Mouse (Mus musculus): ENCODE measurements around the gene Chaf1a.

Gene Chaf1a

DNA sequence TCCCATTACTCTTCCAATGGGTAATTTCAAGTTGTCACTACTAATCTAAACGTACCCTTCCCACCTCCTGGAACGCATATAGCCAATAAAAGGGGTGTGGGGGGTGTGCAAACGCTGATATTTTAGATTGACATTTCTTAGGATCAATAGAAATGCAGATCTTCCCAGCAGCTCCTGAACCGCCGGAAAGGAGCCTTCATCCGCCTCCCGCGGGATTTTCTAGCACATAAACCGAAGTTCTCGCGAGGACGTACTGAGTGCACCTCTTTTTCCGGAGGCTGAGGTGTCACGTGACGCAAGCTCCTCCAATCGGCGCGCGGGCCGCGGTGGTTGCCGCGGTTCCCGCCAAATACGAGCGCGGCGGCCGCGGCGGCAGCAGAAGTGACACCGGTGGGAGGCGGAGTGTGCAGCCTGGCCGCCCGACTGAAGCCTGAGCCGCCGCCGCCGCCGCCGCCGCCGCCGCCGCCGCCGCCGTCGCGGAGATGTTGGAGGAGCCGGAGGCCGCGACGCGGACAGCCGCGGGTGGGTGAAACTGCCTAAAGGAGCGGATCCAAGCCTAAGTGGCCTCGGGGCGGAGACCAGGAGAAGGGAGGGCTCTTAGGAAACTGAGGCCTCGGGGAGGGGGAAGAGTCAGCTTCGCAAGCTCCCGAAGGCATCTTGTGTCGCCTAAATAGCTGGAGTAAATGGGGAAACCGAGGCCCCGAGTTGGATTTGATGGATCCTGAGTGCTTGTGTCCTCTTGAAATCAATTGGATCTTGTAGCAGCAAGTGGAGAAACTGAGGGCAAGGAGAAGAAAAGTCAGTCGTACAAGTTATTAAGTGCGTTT lies at the start of gene Chaf1a:
Gene Chaf1a (plus strand): TSS at position 410 of the 827 bp plus-strand sequence.
- DNase-seq (ENCODE audit: low read depth in 2 of 2, low spot score in 2 of 2), result peak; percentile 87 to 90

GRCm38 (mm10) chr17:55996007-55996406 lies 44.2 kb upstream of the Chaf1a start:
- DNase-seq (ENCODE audit: low read depth in 2 of 2, low spot score in 2 of 2), result no peak

DNA sequence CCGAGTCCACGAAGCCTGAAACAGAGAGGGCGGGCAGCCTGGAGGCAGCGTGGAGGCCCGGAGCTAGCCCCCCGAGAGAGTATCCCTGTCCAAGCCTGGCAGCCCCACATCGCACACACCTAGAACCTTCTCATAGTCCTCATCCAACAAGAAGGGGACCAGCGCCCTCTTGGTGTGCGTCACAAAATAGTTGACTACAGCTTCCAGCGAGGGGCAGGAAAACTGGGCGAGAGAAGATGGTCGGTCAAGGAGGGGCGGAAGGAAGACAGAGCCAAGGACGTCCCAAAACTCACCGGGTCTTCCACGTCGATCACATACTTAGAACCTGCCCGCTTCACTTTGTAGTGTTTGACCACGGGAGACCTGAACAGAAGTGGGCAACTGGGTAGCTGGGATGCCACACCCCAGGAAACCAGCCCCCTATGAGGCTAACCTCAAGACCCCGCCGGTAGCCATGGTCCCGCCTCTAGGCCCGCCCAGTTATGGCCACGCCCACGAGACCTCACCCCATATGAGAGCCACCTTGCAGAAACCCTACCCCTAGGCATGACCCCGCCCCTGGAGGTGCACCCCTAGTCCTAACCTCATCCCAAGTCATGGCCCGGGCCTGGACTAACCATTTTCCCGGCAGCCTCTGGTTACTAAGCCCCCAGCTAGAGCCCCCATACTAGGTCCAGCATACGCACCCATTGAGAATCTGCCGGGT lies 40.3 kb upstream of the Chaf1a start:
- DNase-seq (ENCODE audit: low read depth in 2 of 2, low spot score in 2 of 2), result no peak

DNA sequence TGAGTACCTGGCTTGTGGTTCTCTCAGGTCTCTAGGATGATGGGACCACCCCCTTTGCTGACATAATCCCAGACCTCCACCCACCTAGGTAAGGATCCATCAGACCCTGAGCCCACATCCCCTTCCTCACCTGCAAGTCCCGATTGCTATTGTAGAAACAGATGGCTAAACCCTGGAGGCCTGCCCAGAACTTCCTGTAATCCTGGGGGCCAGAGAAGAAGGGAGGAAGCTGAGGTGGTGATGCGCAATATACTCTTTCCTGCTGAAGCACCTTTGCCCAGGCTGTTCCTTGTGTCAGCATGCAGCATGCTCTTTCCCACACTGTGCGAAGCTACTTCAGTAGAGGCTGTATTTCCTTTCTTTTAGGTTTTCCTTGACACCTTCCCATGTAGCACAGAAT lies 37.2 kb upstream of the Chaf1a start:
- no peak for DNase-seq (ENCODE audit: low read depth in 2 of 2, low spot score in 2 of 2)

GRCm38 (mm10) chr17:56005415-56006061 lies 34.7 kb upstream of the Chaf1a start, which contains the start of the genes Stap2 and Mpnd:
Stap2 (minus strand) TSS chr17:56005584.
Mpnd (plus strand) TSS chr17:56005711.
- no peak for DNase-seq (ENCODE audit: low read depth in 2 of 2, low spot score in 2 of 2)

DNA sequence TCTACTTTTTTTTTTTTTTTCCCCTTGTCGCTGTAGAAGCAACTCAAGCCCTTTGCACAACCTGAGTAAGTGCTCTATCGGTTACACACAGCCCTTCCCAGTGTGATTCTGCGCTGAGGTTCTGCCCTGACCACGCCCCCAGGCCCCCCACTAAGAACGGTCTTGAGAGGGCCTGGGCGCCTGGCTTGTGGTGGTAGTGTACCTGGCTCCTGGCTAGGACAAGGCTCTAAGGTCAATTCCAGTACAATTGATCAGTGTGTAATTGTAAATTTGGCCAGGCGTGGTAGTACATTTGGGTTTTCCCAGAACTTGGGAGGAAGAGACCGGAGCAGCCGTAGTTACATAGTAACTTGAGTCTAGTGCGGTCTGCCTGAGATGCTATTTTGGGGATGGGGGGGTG lies 33.3 kb upstream of the Chaf1a start:
- DNase-seq (ENCODE audit: low read depth in 2 of 2, low spot score in 2 of 2), result no peak

GRCm38 (mm10) chr17:56007444-56008355 lies 32.5 kb upstream of the Chaf1a start:
- DNase-seq (ENCODE audit: low read depth in 2 of 2, low spot score in 2 of 2), result no peak

GRCm38 (mm10) chr17:56008356-56009087 lies 31.7 kb upstream of the Chaf1a start:
- DNase-seq (ENCODE audit: low read depth in 2 of 2, low spot score in 2 of 2), result peak; percentile 75 to 83

DNA sequence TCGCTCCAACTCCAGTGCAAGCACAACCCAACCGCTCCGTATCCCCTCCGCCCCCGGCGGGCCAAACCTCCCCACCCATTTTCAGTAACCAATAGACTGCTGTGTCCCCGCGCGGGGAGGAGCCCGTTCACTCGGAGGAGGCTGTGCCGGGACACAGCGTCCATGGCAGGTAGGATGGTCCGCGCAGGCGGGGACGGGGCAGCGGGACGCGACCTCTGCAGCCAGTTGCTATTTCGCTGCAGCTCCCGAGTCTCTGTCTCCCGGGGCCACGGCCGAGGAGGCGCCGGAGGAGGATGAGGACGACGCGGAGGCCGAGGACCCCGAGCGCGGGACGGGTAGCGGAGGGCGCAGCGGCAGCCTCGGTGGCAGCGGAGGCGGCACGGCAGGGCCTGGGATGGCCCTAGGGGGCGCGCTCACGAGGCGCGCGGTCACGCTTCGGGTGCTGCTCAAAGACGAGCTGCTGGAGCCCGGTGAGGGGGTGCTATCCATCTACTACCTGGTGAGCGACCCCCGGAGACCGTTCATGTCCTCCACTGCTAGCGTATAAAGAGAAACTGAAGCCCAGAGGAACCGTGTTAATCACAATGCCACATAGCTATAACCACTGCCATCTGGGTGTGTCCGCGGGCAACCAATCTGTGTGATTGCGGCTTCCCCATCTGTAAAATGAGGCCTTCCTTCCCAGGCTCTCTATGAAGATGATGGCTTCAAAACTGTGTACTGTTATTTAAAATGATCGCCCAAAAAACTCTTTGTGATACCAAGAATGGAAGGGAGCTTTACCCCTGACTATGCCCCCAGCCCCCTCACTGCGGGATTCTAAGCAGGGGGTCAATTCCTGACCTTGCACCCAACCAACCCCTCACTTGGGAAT lies 30.9 kb upstream of the Chaf1a start:
- peak; percentile 81 to 86 for DNase-seq (ENCODE audit: low read depth in 2 of 2, low spot score in 2 of 2)

DNA sequence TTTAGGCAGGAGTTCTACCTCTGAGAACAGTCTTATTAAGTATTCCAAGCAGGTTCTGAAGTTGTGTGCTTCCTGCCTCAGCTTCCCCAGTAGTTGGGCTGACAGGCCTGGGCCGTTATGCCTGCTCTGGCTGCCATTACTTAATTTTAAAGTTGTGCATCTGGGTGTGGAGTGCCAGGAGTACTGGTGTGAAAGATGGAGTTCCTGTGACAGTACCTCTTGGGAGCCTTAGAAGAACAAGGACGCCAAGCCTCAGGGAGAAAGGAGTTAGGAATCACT lies 30.3 kb upstream of the Chaf1a start:
- no peak for DNase-seq (ENCODE audit: low read depth in 2 of 2, low spot score in 2 of 2)

DNA sequence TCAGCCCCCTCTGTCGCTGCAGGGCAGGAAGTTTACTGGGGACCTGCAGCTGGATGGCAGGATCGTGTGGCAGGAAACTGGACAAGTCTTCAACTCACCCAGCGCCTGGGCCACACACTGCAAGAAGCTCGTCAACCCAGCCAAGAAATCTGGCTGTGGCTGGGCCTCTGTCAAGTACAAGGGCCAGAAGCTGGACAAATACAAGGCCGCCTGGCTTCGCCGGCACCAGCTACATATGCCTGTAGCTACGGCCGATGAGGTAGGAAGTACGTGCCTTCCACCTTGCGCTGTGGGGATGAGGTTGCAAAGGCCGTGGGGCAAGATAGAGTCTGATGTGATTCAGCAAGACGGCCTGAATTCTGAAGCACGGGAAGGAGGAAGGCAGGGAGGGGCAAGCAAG lies 30.0 kb upstream of the Chaf1a start:
- no peak for DNase-seq (ENCODE audit: low read depth in 2 of 2, low spot score in 2 of 2)

DNA sequence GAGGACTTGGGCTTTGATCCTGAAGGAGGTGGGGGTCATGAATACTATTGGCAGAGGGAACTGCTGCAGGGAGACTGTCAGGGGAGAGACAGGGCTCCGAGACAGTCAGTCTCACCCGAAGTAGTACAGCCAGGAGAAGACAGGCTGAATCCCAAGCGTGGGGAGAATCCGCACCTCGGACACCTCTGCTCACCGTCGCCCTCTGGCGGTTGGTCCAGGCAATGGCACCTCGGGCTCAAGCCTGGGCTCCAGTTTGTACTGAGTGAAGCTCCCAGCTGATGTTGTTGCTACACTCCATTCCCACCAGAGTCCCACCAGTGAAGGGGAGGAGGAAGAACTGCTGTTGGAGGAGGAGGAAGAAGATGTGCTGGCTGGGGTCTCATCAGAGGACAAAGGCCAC lies 29.6 kb upstream of the Chaf1a start:
- DNase-seq (ENCODE audit: low read depth in 2 of 2, low spot score in 2 of 2), result peak; percentile 79 to 83

DNA sequence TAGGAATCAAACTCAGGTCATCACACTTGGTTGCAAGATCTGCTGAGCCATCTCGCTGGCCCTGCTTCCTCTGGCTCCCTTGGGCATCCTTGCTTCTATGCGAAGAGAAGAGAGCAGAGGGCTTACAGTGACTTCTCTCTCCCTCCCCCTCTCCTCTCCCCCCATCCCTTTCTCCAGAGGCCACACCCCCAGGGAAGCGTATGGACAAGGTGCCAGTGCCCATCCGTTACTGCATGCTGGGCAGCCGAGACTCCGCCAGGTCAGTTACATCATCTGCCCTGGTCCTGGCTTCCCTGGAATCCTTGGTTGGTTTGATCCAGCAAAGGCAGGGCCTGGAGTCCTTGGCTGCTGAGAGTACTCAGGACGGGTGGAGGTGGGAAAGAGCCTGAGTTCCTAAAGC lies 28.8 kb upstream of the Chaf1a start:
- no peak for DNase-seq (ENCODE audit: low read depth in 2 of 2, low spot score in 2 of 2)

DNA sequence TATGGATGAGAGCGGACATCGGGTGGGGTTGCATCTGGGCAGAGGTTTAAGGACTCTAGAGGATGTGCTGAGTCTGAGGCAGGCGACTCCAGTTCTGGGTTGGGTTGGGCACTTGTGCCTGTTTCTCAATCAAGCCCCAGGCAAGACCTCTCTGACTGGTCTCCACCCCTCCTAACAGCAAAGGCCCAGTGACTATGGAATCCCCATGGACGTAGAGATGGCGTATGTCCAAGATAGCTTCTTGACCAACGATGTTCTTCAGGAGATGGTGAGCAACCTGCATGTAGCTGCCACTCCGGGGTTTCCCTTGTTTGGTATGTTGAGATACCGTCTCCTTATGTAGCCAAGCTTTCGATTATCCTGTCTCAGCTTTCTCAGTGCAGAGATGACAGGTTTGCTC lies 24.9 kb upstream of the Chaf1a start:
- no peak for DNase-seq (ENCODE audit: low read depth in 2 of 2, low spot score in 2 of 2)

GRCm38 (mm10) chr17:56016382-56016781 lies 23.9 kb upstream of the Chaf1a start:
- DNase-seq (ENCODE audit: low read depth in 2 of 2, low spot score in 2 of 2), result no peak

DNA sequence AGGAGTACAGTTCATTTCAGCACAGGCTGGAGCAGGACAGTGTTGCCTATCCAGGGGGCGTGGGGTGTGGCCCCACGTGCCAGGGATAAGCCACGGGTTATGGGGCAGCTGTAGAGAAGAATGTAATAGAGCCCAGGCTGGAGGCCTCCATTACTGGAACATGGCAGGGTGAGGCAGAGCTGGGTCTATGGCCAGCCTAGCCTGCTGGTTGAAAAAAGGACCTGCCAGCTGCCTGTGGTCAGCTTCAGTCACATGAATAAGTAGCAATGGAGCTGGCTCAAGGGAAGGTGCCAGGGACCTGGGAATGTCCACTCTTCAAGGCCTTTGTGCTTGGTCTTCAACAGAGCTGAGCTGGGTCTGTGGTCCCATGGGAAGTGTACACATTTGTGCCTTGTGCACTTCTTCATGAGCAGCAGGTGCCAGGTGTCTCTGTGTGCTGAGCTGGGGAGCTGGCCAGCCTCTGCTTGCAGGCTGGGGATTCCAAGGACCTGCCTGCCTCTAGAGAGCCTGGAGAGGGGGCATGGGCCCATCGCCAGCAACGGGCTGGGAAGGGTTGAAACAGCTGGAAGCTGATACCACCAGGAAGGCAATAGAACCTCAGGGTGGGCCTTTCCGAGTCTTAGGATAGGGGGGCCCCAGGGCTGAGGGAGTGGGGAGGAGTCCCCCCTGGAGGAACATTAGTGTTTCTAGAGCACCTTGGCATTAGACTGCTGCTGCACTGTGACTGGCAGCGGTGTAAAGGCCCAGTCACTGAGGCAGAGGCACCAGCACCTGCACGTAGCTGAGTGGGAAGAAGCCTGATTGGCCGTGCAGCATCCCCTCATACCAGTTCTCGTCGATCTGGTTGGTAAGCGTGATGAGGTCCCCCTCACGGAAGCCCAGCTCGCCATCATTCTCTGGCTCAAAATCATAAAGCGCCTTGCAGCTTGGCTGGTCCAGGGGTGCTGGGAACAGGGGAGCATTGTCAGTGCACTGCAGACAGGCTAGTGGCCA lies 23.1 kb upstream of the Chaf1a start:
- DNase-seq (ENCODE audit: low read depth in 2 of 2, low spot score in 2 of 2), result no peak

- DNase-seq (ENCODE audit: low read depth in 2 of 2, low spot score in 2 of 2), result no peak
Observed at GRCm38 (mm10) chr17:56017848-56018247, 22.4 kb upstream of the Chaf1a start.
